Mouse (Mus musculus): ENCODE results near the gene Thnsl2.

DNA sequence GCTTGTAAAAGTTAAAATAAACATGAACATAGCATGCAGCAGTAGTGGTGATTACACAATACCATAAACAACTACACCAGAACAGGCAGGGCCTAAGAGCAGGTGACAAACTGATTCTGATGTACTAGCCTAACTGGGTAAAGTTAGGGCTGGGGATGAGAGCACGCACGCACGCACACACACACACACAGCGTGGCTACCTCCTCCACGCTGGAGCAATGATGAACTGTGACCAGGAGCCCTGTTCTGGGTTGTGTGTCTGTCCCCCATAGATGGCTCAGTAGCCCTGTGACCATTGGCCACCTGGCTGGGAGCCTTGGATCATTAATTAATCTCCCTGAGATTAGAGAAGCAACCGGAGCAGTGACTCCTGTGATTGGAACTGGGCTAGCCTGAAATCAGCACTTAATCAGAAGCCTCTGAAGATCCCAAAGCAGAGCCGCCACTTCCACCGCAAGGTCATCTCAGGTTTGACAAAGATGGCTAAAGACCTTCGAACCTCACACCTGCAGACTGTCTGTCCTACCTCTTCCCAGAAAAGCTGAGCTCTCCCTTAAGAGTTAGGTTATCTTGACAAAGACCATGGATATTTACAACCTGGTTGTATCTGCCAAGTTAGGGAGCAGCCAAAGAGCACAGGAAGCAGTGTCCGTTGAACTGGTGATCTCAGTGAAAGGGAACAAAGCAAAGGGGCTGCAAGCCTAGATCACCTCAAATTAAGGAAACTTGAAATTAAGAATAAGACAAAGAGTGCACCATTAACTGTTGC, 28.8 kb upstream of the Thnsl2 start:
- TF ChIP-seq EP300 (IDR thresholded peaks at IDR 0.05; ENCODE audit: insufficient read depth, low read depth, low read length): no peak
- no peak for TF ChIP-seq POLR2A (IDR thresholded peaks at IDR 0.05; ENCODE audit: insufficient read depth, low read depth, low read length)
- TF ChIP-seq CTCF (IDR thresholded peaks at IDR 0.05): no peak
